Mouse (Mus musculus) urinary bladder, postnatal 10 days (tissue): ENCODE results near the gene Fam83c.

Source experiments
- DNase-seq: peaks from one replicate; pipeline ENCODE4 v3.0.0; 2022; ENCODE audit warnings: low spot score

Fam83c gene

DNA sequence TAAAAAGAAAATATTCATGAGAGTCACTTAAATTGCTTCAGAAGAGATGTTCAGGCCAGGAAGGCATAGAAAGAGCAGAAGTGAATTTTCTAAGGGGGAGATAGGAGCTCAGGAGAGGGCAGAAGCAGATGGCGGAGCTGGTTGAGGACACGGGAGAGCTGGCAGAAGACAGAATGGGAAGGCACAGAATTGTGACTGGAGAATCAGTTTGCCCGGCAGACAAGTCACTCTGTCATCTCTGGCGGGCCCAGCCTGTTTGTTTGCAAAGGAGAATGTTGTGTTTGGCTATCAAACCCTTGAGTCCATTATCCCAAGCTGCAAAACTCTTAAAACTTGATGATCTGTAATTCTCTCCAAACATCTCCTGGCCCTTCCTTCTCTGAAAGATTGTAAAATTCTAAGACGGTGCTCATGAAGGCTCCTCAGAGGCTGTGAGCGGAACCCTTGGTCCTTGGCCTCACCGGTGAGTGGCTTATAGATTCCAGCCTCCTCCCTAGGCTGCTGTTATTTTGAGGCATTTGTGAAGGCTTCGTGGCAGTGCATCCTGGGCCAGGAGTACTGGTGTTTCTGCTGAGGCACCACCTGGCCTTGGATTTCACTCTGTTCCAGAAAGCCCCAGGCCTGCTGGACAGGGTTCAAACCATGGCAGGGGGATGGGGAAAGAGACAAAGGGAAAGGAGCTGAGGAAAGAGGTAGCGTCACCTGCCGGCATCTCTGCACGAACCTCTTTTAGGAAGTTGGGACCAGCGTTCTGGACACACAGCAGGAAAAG, 39.8 kb downstream of the Fam83c start:
- no peak for DNase-seq

DNA sequence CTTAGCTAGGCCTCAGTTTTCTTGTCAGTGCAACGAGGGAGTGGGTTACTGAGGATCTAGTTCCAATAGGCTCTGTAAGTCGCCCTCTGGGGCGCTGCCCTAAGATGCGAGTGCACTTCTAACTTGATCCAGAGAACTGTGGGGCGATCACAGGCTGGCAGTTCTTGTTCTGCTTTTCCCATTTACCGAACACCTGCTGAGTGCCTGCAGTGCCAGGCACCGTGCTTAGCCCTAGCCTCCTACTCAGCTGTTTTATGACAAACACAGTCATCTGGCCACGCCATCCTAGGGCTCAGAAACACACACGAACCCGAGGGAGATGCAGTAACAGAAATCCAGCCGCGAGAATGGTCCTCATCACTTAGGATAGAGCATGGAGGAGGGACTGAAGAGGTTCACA, 41.8 kb downstream of the Fam83c start:
- no peak for DNase-seq

- no peak for DNase-seq
These were observed 46.4 kb downstream of the Fam83c start for GRCm38 (mm10) chr2:155787949-155788931.

DNA sequence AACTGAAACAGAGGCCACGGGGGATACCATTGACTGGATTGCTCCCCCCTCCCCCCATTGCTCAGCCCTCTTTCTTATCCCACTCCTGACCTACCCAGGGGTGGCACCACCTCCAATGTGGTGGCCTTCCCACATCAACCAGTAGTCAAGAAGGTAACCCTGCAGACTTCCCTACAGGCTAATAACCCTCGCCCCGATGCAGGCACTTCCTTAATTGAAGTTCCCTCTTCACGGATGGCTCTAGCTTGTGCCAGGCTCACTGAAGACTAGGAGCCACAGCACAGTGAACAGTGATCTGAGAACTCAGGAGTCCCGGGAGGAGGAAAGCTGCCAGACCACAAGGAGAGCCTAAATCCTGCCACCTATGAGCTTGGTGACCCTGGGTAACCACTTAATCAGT, 47.7 kb downstream of the Fam83c start:
- no peak for DNase-seq

- DNase-seq, result no peak
These were observed 50.1 kb downstream of the Fam83c start for GRCm38 (mm10) chr2:155784534-155784933.

GRCm38 (mm10) chr2:155779506-155779905, 55.1 kb downstream of the Fam83c start:
- no peak for DNase-seq

GRCm38 (mm10) chr2:155779066-155779465, 55.6 kb downstream of the Fam83c start:
- no peak for DNase-seq

GRCm38 (mm10) chr2:155778004-155778403, 56.6 kb downstream of the Fam83c start:
- no peak for DNase-seq

DNA sequence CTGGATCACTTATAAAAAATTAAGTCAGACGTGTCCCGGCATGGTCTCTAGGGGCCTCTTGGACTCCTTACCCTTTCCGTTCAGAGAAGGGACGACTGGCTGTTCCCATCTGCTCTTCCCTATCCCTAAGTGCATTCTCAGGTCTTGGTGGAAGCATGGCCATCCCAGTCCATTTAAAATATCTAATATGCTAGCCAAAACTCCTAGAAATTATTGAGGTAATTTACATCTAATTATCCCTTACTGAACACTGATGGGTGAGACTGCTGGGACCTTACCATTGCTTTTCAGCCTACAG, 57.0 kb downstream of the Fam83c start:
- no peak for DNase-seq
